Mouse (Mus musculus) retina, adult 2 months (tissue): ENCODE results near the gene Mcoln2.

ENCODE experiments used
- DNase-seq: peaks from one replicate; pipeline ENCODE4 v3.0.0-alpha.2; 2012; ENCODE audit warnings: low read depth, low spot score

Mcoln2 gene

GRCm38 (mm10) chr3:146145501-146145900 lies 4.1 kb upstream of the Mcoln2 start:
- no peak for DNase-seq

DNA sequence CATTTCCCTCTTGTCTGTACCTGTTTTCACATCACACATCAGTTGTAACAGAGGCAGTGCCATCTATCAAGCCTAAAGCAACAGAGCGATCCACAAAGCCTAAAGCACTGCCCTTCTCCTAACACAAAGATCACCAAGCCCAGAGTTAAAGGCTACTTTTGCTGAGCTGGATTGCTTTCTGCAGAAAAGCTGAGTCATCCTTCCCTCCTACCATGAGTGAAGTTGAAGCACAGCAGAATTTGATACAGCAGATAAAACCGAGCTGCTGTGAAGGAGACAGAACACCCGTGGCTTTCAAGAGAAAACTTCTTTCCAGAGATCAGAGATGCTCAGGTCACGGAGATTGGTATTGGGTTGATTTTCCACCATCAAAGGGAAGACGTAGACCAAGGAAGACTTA lies 3.5 kb upstream of the Mcoln2 start:
- no peak for DNase-seq

DNA sequence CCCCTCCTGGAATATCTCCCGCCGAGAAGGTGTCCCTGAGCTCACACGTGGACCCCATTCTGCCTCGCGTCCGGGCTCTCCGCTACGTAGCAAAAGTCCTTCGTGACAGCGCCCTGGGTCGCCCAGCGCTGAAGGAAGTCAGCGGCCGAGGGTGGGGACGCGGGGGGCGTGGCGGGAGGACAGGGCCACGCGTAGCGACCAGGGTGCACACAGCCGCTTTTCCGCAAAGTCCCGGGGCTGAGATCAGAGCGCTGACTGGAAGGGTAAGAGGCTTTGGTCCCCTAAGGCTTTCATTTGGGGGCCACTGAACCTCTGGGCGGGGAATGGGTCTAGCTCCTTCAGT lies 396 bp downstream of the Mcoln2 start:
- DNase-seq = no peak

DNA sequence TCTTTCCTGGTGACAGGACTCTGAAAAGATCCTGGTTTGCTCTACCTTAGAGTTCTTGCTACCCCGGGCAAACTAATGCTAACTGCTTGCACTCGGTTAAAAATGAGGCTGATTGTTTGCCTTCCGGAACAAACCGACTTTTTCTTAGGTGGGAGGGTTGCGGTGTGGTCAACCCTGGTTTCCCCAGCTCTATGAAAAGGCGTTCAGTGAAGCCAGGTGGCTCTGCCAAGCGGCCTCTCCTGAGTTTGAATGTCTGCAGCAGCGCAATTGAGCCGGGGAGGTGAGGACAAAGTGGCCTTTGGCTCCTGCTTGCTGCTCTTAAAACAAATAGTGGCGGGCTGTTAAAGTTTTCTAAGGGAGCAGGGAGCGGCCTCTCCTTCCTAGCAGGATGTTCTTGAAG lies 927 bp downstream of the Mcoln2 start:
- DNase-seq = no peak

DNA sequence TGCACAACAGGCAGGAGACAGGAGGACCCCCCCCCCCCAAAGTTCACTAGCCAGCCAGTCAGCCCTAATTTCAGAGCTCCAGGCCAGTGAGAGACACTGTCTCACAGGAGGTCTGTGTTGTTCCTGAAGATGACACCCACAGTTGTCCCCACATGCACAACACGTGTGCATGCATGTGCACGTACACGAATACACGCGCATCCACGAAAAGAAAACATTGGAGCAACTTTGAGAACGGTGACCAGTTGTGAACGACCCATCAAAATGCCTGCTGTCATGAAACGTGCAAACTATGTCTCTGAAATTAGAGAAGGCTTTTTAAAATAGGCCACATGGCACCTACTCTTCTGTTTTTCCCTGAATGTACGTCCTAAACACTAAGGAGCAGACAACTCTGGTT lies 1.7 kb downstream of the Mcoln2 start:
- no peak for DNase-seq

- DNase-seq = no peak
These were observed 2.1 kb downstream of the Mcoln2 start for GRCm38 (mm10) chr3:146151755-146152154.

- DNase-seq = no peak
These were observed 2.7 kb downstream of the Mcoln2 start for GRCm38 (mm10) chr3:146152348-146152747.

GRCm38 (mm10) chr3:146152913-146153312 lies 3.3 kb downstream of the Mcoln2 start:
- no peak for DNase-seq

- DNase-seq = no peak
These were observed 4.4 kb downstream of the Mcoln2 start for GRCm38 (mm10) chr3:146153862-146154611.

DNA sequence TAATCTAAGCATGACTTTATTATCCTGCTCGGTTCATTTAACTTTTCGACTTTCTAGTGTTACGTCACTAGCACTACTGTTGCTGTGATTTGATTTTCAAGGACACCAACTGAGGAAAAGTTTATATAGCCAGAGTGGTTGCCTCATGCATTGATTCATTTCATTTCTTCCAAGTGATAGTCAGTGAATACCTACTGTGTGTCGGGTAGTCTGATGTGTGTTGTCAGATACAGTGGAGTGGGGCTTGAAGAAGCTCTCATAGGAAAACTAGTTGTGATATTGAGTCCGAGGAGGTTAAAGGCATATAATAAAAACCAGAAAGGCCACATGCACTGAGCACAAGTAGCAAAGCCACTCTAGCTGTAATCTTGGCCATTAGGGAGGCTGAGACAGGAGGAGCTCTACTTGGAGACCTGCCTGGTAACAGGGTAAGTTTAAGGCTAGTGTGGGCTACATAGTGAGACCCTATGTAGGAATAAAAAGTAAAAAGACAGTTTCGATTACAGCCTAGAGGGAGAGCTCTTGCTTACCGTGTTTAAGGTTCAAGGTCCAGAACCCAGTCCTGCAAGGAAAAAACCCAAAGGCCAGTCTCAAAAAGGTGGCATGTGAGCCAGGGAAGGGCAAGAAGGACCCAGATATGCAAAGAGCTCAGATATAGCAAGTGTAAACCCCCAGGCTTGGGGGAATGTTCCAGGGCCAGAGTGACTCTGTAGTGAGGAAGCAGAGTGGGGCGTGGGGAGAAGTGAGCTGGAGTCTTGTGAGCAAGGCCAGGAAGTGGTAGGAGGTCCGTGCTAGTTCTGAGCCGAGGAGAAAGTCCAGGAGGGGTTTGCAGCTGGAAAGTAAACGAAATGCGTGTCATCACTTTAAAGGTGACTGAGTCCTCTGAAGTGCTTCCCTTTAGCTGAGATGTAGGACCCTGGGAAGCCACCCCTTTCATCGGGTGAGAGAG lies 6.3 kb downstream of the Mcoln2 start:
- no peak for DNase-seq

DNA sequence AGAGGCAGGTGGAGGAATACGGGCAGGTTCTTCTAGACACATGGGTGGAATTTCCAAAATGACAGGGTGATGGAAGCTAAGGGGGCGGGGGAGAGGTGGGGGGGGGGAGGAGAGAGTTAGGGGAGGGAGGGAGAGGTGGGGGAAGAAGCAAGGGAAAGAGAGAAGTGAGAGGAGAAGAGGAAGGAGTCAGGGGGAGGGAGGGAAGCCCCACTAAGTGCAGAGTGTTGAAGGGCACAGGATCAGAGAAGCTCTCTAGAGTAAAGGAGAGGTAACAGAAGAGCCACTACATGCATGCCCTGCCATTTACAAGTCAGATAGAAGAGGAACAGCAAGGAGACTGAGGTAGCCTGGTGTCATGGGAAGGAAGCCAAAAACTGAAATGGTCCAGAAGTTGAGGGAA lies 7.2 kb downstream of the Mcoln2 start:
- DNase-seq = no peak

- no peak for DNase-seq
These were observed 8.4 kb downstream of the Mcoln2 start for GRCm38 (mm10) chr3:146158039-146158438.

GRCm38 (mm10) chr3:146159360-146159759 lies 9.7 kb downstream of the Mcoln2 start:
- DNase-seq = no peak

DNA sequence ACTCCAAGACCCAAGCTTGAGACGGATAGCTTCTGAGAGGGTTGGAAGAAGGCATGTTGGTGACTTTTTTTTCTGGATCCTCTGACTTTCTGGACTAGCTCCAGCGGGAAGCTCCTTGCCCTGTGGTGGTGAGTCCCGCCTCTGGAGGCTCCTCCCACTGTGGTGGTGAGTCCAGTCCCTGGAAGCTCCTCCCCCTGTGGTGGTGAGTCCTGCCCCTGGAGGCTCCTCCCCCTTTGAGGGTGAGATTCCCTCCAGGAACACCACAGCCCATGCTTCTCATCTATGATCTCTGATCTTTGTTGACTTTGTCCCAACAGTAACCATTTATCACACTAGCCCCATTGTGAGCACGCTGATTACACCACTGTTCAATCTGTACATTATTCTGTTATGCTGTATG lies 12.6 kb downstream of the Mcoln2 start:
- DNase-seq = no peak

GRCm38 (mm10) chr3:146169356-146169755 lies 19.7 kb downstream of the Mcoln2 start:
- DNase-seq = no peak

DNA sequence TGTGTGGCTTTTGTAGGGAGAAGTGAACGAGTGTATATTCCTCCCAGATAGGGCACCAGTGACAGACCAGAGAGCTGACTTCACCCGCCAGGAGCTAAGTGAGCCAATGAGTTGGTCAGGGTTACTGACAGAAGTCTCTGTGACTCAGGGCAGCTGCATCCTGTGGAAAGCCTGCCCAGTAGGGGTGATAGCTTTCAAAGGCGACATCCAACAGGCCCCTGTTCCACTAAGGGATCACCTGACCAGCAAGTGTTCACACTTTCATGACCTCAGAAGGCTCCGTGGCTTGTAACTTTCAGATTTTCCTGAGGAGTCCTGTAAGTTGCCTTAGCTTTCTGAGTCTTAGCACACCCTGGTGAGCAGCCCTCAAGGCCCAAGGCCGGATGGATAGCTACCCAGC lies 23.4 kb downstream of the Mcoln2 start:
- DNase-seq = no peak

DNA sequence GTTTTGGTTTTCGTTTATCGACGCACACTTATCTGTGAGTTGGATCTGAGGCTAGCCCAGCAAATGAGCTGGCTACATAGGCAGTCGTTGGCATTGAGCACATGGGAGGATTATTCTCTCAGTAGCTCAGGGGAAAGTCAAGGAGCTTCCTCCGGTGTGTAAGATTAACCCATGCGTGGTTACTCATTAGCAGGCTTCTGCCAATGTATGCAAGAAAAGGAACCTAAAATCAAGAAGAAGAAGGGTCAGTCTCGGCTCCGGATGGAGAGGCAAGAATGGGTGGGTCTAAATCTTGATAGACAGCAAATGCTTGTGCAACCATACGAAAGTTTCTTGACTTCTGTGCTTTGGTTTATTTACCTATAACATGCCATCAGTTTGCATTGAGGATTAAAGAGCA lies 24.6 kb downstream of the Mcoln2 start:
- no peak for DNase-seq

DNA sequence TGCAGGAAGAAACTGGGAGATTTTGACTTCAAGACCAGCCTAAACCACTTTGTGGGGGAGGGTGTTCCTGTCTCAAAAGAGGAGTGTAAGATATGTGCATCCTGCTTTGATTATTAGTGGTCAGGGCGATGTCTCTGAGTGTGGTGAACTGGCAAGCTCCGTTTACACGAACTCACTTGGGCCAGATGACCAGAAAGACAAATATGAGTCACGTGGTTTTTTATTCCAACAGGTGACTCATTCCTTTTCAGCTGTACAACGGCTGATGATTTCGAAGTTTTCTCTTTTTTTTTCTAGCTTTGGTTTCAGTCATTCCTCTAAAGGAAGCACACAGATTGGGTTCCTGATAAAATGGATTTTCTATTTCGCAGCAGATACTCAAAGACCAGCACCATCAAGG lies 27.7 kb downstream of the Mcoln2 start:
- DNase-seq = no peak

GRCm38 (mm10) chr3:146177748-146178582 lies 28.3 kb downstream of the Mcoln2 start:
- peak; percentile 60 for DNase-seq

GRCm38 (mm10) chr3:146180341-146180740 lies 30.7 kb downstream of the Mcoln2 start:
- DNase-seq = no peak

DNA sequence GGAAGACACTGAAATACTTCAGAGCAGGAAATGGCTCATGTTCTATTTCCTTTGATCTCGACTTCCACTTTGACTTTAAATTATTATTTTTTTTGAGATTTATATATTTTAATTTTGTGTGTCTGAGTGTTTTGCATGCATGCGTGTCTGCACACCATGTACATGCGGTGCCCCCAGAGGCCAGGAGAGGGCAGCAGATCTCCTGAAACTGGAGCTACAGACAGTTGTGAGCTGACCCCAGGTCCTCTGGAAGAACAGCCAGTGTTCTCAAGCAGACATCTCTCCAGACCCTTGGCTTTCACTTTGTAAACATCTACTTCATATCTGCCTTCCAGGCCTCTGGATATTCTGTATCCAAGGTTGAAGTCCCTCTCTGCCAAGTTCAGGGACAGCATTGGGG lies 31.4 kb downstream of the Mcoln2 start:
- DNase-seq = no peak
